Mouse (Mus musculus): ENCODE measurements around the gene Nkg7. TPM values are rescaled to one million over a fixed set of nuclear protein-coding genes. Genes with fewer than 3 reads are reported as not detected.

Gene Nkg7
- polyA plus RNA-seq, 1 experiment from 2014 or later, result 2.7 TPM

- Histone ChIP-seq H3K36me3 (ENCODE audit: control insufficient read depth, insufficient read depth, low read length) (no peaks in the 10 kb centered on the region), H3K27ac (ENCODE audit: low read length) (peak overlapping the region; percentile 97), H3K9ac (ENCODE audit: low read length) (peak overlapping the region; percentile 76), H3K27me3 (ENCODE audit: control insufficient read depth, insufficient read depth, low read length) (no peaks in the 10 kb centered on the region), H3K4me1 (ENCODE audit: control insufficient read depth, insufficient read depth, low read length) (peaks cover 14% of the 10 kb centered on the region), H3K4me3 (replicated peaks; ENCODE audit: low read length) (peak overlapping the region; percentile 59), H3K4me2 (ENCODE audit: low read depth, low read length) (peak overlapping the region; percentile 98), H3K9me3 (replicated peaks; ENCODE audit: control insufficient read depth, low read length) (no peaks in the 10 kb centered on the region)
- no peak for ATAC-seq (ENCODE audit: insufficient read depth, low FRiP score)
- WGBS, result 13% methylated on average over 9 of the region's 9 CpGs
Observed at GRCm38 (mm10) chr7:43442684-43443083, 5.8 kb downstream of the Nkg7 start.

DNA sequence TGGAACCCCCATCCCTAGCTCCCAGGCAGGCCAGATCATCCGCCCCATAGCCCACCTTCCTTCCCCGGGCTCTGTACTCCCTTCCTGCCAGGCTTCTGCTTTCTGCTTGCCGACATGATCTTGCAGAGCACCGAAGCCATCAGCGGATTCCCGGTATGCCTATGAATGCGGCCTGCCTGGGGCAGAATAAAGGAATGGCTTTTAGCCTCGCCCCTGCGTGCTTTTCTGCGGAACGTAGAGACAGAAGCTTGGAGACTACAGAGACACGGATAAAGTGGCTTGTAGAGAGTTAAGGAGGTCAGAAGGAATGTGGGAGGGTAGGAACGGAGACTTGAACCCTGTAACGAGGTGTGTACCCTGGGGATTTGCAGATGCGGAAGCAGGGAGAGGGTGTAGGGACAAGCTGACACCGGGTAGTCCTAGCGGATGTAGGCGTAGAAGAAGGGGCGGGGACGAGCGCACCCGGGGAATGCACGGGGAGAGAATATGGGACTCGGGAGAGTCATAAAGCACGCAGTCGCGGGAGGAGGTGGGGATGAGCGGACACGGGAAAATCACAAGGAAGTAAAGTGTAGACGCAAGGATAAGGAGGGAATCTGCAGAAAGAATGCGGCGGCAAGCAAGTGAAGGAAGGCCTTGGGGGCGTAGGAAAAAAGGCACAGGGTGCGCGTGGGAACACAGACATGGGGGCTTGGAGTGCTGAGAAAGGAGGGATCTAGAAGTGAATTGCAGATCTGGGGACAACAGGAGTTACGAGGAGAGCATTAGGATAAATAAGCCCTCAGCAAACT, 6.4 kb downstream of the Nkg7 start:
- Histone ChIP-seq H3K9me3 (replicated peaks; ENCODE audit: control insufficient read depth, low read length) (no peaks in the 10 kb centered on the region), H3K4me3 (replicated peaks; ENCODE audit: low read length) (peak overlapping the region; percentile 59), H3K9ac (ENCODE audit: low read length) (peak overlapping the region; percentile 76), H3K36me3 (ENCODE audit: control insufficient read depth, insufficient read depth, low read length) (no peaks in the 10 kb centered on the region), H3K4me2 (ENCODE audit: low read depth, low read length) (peak overlapping the region; percentile 98), H3K27ac (ENCODE audit: low read length) (peak overlapping the region; percentile 97), H3K4me1 (ENCODE audit: control insufficient read depth, insufficient read depth, low read length) (peaks cover 14% of the 10 kb centered on the region), H3K27me3 (ENCODE audit: control insufficient read depth, insufficient read depth, low read length) (no peaks in the 10 kb centered on the region)
- WGBS, result under 1% methylated on average over 36 of the region's 36 CpGs
- peak; percentile 92 for ATAC-seq (ENCODE audit: insufficient read depth, low FRiP score)

GRCm38 (mm10) chr7:43443917-43444293, 7.0 kb downstream of the Nkg7 start, which contains the start of the genes Etfb and Gm45233:
Etfb (plus strand) TSS chr7:43444083.
Gm45233 (plus strand) TSS chr7:43444128.
- peak within 1 kb of the TSS; percentile 98 for H3K4me2 ChIP-seq (ENCODE audit: low read depth, low read length)
- peak; percentile 97 for ATAC-seq (ENCODE audit: insufficient read depth, low FRiP score)
- H3K4me1 ChIP-seq (ENCODE audit: control insufficient read depth, insufficient read depth, low read length), result peaks cover 14% of the 10 kb centered on the region
- WGBS, result under 1% methylated on average over 27 of the region's 27 CpGs
- H3K27me3 ChIP-seq (ENCODE audit: control insufficient read depth, insufficient read depth, low read length), result no peaks in the 10 kb centered on the region
- peak within 1 kb of the TSS; percentile 59 for H3K4me3 ChIP-seq (replicated peaks; ENCODE audit: low read length)
- no peaks in the 10 kb centered on the region for H3K36me3 ChIP-seq (ENCODE audit: control insufficient read depth, insufficient read depth, low read length)
- peak within 1 kb of the TSS; percentile 76 for H3K9ac ChIP-seq (ENCODE audit: low read length)
- peak within 1 kb of the TSS; percentile 97 for H3K27ac ChIP-seq (ENCODE audit: low read length)
- no peaks in the 10 kb centered on the region for H3K9me3 ChIP-seq (replicated peaks; ENCODE audit: control insufficient read depth, low read length)

- 79% methylated on average over 4 of the region's 4 CpGs for WGBS
- Histone ChIP-seq H3K9ac (ENCODE audit: low read length) (no peak overlapping the region), H3K27me3 (ENCODE audit: control insufficient read depth, insufficient read depth, low read length) (no peaks in the 10 kb centered on the region), H3K4me2 (ENCODE audit: low read depth, low read length) (no peak overlapping the region), H3K27ac (ENCODE audit: low read length) (no peak overlapping the region), H3K9me3 (replicated peaks; ENCODE audit: control insufficient read depth, low read length) (no peaks in the 10 kb centered on the region), H3K4me3 (replicated peaks; ENCODE audit: low read length) (no peak overlapping the region), H3K36me3 (ENCODE audit: control insufficient read depth, insufficient read depth, low read length) (no peaks in the 10 kb centered on the region), H3K4me1 (ENCODE audit: control insufficient read depth, insufficient read depth, low read length) (peaks cover 10% of the 10 kb centered on the region)
- no peak for ATAC-seq (ENCODE audit: insufficient read depth, low FRiP score)
Observed at GRCm38 (mm10) chr7:43447801-43448200, 10.9 kb downstream of the Nkg7 start.

DNA sequence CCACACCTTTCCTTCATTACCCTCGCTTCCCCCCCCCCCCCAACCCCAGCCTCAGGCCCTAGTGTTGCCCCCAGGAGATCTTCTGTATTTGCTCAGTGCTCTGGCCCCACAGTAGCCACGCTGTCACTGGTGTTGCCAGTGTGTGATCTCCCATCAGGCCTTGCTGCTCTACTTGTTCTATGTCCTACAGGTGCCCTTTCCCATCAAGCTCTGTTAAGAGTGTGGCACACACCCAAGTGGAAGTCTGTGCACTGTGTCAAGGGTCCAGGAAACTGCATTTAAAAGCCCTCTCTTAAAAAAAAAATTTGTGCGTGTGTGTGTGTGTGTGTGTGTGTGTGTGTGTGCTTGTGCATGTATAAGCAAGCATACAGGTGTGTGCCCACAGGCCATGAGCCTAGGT, 11.4 kb downstream of the Nkg7 start:
- Histone ChIP-seq H3K4me1 (ENCODE audit: control insufficient read depth, insufficient read depth, low read length) (peaks cover 8% of the 10 kb centered on the region), H3K4me2 (ENCODE audit: low read depth, low read length) (no peak overlapping the region), H3K27ac (ENCODE audit: low read length) (no peak overlapping the region), H3K4me3 (replicated peaks; ENCODE audit: low read length) (no peak overlapping the region), H3K9me3 (replicated peaks; ENCODE audit: control insufficient read depth, low read length) (no peaks in the 10 kb centered on the region), H3K36me3 (ENCODE audit: control insufficient read depth, insufficient read depth, low read length) (no peaks in the 10 kb centered on the region; the same call in 1 of the 2 replicates), H3K9ac (ENCODE audit: low read length) (no peak overlapping the region), H3K27me3 (ENCODE audit: control insufficient read depth, insufficient read depth, low read length) (no peaks in the 10 kb centered on the region)
- WGBS, result 79% methylated on average over 3 of the region's 3 CpGs
- no peak for ATAC-seq (ENCODE audit: insufficient read depth, low FRiP score)

DNA sequence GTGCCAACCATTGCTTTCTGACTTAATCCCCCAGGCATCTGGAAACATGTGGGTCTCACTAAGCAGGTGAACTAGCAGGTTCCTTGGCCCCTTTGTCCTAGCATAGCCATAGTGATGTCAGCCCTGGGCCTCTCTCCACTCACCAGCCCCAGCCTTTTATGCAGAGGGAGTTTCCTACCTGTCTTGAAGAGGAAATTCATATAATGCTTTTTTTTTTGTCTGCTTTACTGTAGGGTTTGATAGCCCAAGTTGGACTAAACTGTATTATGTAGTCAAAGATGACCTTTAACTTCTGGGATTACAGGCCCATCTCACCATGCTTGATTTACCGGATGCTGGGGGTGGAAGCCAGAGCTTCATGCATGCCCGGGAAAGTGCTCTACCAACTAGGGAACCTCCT, 12.9 kb downstream of the Nkg7 start:
- Histone ChIP-seq H3K27me3 (ENCODE audit: control insufficient read depth, insufficient read depth, low read length) (no peaks in the 10 kb centered on the region), H3K36me3 (ENCODE audit: control insufficient read depth, insufficient read depth, low read length) (peaks cover 5% of the 10 kb centered on the region), H3K9ac (ENCODE audit: low read length) (no peak overlapping the region), H3K4me2 (ENCODE audit: low read depth, low read length) (no peak overlapping the region), H3K4me1 (ENCODE audit: control insufficient read depth, insufficient read depth, low read length) (peaks cover 1% of the 10 kb centered on the region; the same call in 1 of the 2 replicates), H3K4me3 (replicated peaks; ENCODE audit: low read length) (no peak overlapping the region), H3K9me3 (replicated peaks; ENCODE audit: control insufficient read depth, low read length) (no peaks in the 10 kb centered on the region), H3K27ac (ENCODE audit: low read length) (no peak overlapping the region)
- WGBS, result 90% methylated on average over 2 of the region's 2 CpGs
- ATAC-seq (ENCODE audit: insufficient read depth, low FRiP score), result no peak

DNA sequence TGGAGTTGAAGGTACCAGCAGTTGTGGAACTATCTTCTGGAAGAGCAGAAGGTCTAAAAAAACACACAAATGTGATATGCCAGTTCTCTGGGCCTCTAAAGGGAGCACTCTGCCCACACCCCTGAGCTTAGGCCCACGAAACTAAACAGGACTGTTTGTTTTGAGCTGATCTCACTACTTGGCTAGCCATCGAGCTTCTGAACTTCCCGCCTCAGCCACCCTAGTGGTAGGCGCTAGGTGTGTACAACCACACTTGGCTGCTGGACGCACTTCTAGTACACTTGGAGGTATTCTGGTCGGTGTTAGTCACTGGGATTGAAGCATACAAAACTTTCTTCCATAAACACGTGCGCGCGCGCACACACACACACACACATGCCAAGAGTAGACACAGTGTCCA, 14.9 kb downstream of the Nkg7 start:
- H3K27me3 ChIP-seq (ENCODE audit: control insufficient read depth, insufficient read depth, low read length), result no peaks in the 10 kb centered on the region
- H3K4me1 ChIP-seq (ENCODE audit: control insufficient read depth, insufficient read depth, low read length), result no peaks in the 10 kb centered on the region
- no peak for ATAC-seq (ENCODE audit: insufficient read depth, low FRiP score)
- no peak overlapping the region for H3K27ac ChIP-seq (ENCODE audit: low read length)
- no peak overlapping the region for H3K4me2 ChIP-seq (ENCODE audit: low read depth, low read length)
- 92% methylated on average over 11 of the region's 11 CpGs for WGBS
- peaks cover 13% of the 10 kb centered on the region for H3K36me3 ChIP-seq (ENCODE audit: control insufficient read depth, insufficient read depth, low read length)
- no peak overlapping the region for H3K4me3 ChIP-seq (replicated peaks; ENCODE audit: low read length)
- no peak overlapping the region for H3K9ac ChIP-seq (ENCODE audit: low read length)
- H3K9me3 ChIP-seq (replicated peaks; ENCODE audit: control insufficient read depth, low read length), result no peaks in the 10 kb centered on the region

- Histone ChIP-seq H3K9me3 (replicated peaks; ENCODE audit: control insufficient read depth, low read length) (no peaks in the 10 kb centered on the region), H3K4me3 (replicated peaks; ENCODE audit: low read length) (no peak overlapping the region), H3K9ac (ENCODE audit: low read length) (no peak overlapping the region), H3K36me3 (ENCODE audit: control insufficient read depth, insufficient read depth, low read length) (peaks cover 13% of the 10 kb centered on the region), H3K27me3 (ENCODE audit: control insufficient read depth, insufficient read depth, low read length) (no peaks in the 10 kb centered on the region), H3K27ac (ENCODE audit: low read length) (no peak overlapping the region; the same call in 1 of the 2 replicates), H3K4me2 (ENCODE audit: low read depth, low read length) (no peak overlapping the region), H3K4me1 (ENCODE audit: control insufficient read depth, insufficient read depth, low read length) (no peaks in the 10 kb centered on the region)
- WGBS, result 32% methylated on average over 4 of the region's 4 CpGs
- no peak for ATAC-seq (ENCODE audit: insufficient read depth, low FRiP score)
Observed at GRCm38 (mm10) chr7:43452609-43453008, 15.7 kb downstream of the Nkg7 start.

- Histone ChIP-seq H3K4me3 (replicated peaks; ENCODE audit: low read length) (no peak overlapping the region), H3K36me3 (ENCODE audit: control insufficient read depth, insufficient read depth, low read length) (peaks cover 13% of the 10 kb centered on the region), H3K9ac (ENCODE audit: low read length) (no peak overlapping the region), H3K27me3 (ENCODE audit: control insufficient read depth, insufficient read depth, low read length) (no peaks in the 10 kb centered on the region), H3K4me2 (ENCODE audit: low read depth, low read length) (no peak overlapping the region), H3K27ac (ENCODE audit: low read length) (peak overlapping the region; percentile 48; the same call in 1 of the 2 replicates), H3K4me1 (ENCODE audit: control insufficient read depth, insufficient read depth, low read length) (no peaks in the 10 kb centered on the region), H3K9me3 (replicated peaks; ENCODE audit: control insufficient read depth, low read length) (no peaks in the 10 kb centered on the region)
- 78% methylated on average over 14 of the region's 14 CpGs for WGBS
- ATAC-seq (ENCODE audit: insufficient read depth, low FRiP score), result no peak
Observed at GRCm38 (mm10) chr7:43453599-43454355, 16.9 kb downstream of the Nkg7 start.

All from stomach, embryonic 16.5 days (tissue).